19 mouse cellular contexts compared by ENCODE assay signal in genomic region chr8:79491156-79491698, GRCm38 (mm10).
DNase-seq lines count a peak whose midpoint lies in the region; ATAC-seq and TF ChIP-seq lines count a peak whose summit lies in the region.
"Had no signal": no experiment of that assay in that cellular context is flagged by ENCODE, and none has a peak within 500 bp of the region (broad histone marks: within the 10 kb centered on the region; RNA-seq: fewer than 3 reads in every experiment).

No protein-coding gene starts in this region.

- H3K9ac ChIP-seq in kidney, postnatal 0 days (ENCODE audit: low read depth, low read length): no peak overlapping the region
- H3K9ac ChIP-seq in intestine, embryonic 15.5 days: no peak overlapping the region
- H3K9ac ChIP-seq: embryonic facial prominence, embryonic 12.5 days; forebrain, embryonic 12.5 days; hindbrain, embryonic 15.5 days; kidney, embryonic 15.5 days; midbrain, embryonic 12.5 days had no signal

- H3K4me3 ChIP-seq in kidney, postnatal 0 days (replicated peaks; ENCODE audit: low read depth, low read length): no peak overlapping the region
- H3K4me3 ChIP-seq in intestine, embryonic 15.5 days (replicated peaks): no peak overlapping the region
- H3K4me3 ChIP-seq: embryonic facial prominence, embryonic 12.5 days; forebrain, embryonic 12.5 days; gastrocnemius, adult 2 months; hindbrain, embryonic 15.5 days; kidney, embryonic 15.5 days; midbrain, embryonic 12.5 days had no signal

- no peak for TF ChIP-seq CTCF in kidney, postnatal 0 days (IDR thresholded peaks at IDR 0.05; ENCODE audit: low read depth)

- H3K27me3 ChIP-seq in kidney, postnatal 0 days (ENCODE audit: insufficient read depth, low read length): no peaks in the 10 kb centered on the region
- H3K27me3 ChIP-seq in intestine, embryonic 15.5 days (replicated peaks): no peaks in the 10 kb centered on the region
- H3K27me3 ChIP-seq: forebrain, embryonic 12.5 days; hindbrain, embryonic 15.5 days; kidney, embryonic 15.5 days; midbrain, embryonic 12.5 days had no signal

- no peak overlapping the region for H3K4me2 ChIP-seq in kidney, postnatal 0 days (ENCODE audit: low read length)
- peak overlapping the region; percentile 19; the same call in 1 of the 2 replicates for H3K4me2 ChIP-seq in intestine, embryonic 15.5 days (replicated peaks)
- H3K4me2 ChIP-seq: embryonic facial prominence, embryonic 12.5 days; forebrain, embryonic 12.5 days; hindbrain, embryonic 15.5 days; kidney, embryonic 15.5 days; midbrain, embryonic 12.5 days had no signal

- H3K9me3 ChIP-seq in kidney, postnatal 0 days (replicated peaks; ENCODE audit: low read length): no peaks in the 10 kb centered on the region
- no peaks in the 10 kb centered on the region for H3K9me3 ChIP-seq in intestine, embryonic 15.5 days
- H3K9me3 ChIP-seq: embryonic facial prominence, embryonic 12.5 days; forebrain, embryonic 12.5 days; hindbrain, embryonic 15.5 days; kidney, embryonic 15.5 days; midbrain, embryonic 12.5 days had no signal

- H3K4me1 ChIP-seq in kidney, postnatal 0 days (replicated peaks; ENCODE audit: insufficient read depth, low read length): no peaks in the 10 kb centered on the region
- H3K4me1 ChIP-seq in intestine, embryonic 15.5 days (replicated peaks): peaks cover 9% of the 10 kb centered on the region; the same call in 1 of the 2 replicates
- H3K4me1 ChIP-seq: embryonic facial prominence, embryonic 12.5 days; hindbrain, embryonic 15.5 days had no signal

- DNase-seq in frontal cortex, postnatal 14 days (ENCODE audit: low spot score in 2 of 2): no peak
- peak; percentile 44 for DNase-seq in kidney, postnatal 0 days (ENCODE audit: low spot score)
- no peak for DNase-seq in kidney, postnatal 14 days
- peak; percentile 74 for DNase-seq in A20 (ENCODE audit: low read depth, low spot score)
- DNase-seq in gastrocnemius, postnatal 4 days (ENCODE audit: low spot score in 2 of 2): no peak
- DNase-seq: cerebellum, adult 18-20 months; cerebellum, postnatal 14 days; gastrocnemius, adult 2 months; kidney, adult 11 months; retina, postnatal 1 day; right cerebral cortex, postnatal 25 days; spleen, adult 18-20 months had no signal

- H3K36me3 ChIP-seq in kidney, postnatal 0 days (ENCODE audit: insufficient read depth, low read length): no peaks in the 10 kb centered on the region
- H3K36me3 ChIP-seq in intestine, embryonic 15.5 days: no peaks in the 10 kb centered on the region
- H3K36me3 ChIP-seq: embryonic facial prominence, embryonic 12.5 days; forebrain, embryonic 12.5 days; hindbrain, embryonic 15.5 days; kidney, embryonic 15.5 days; midbrain, embryonic 12.5 days had no signal

- WGBS in kidney, postnatal 0 days: 48% methylated on average over 10 of the region's 10 CpGs
- WGBS in intestine, embryonic 15.5 days: 31% methylated on average over 10 of the region's 10 CpGs

- peak; percentile 59; the same call in 1 of the 2 replicates for ATAC-seq in frontal cortex, adult (ENCODE audit: low TSS enrichment)
- no peak for ATAC-seq in kidney, postnatal 0 days (replicated peaks; ENCODE audit: low FRiP score, low read depth)
- no peak for ATAC-seq in intestine, embryonic 15.5 days

- H3K27ac ChIP-seq in kidney, postnatal 0 days: no peak overlapping the region
- no peak overlapping the region for H3K27ac ChIP-seq in intestine, embryonic 15.5 days
- H3K27ac ChIP-seq: embryonic facial prominence, embryonic 12.5 days; forebrain, embryonic 12.5 days; gastrocnemius, adult 2 months; hindbrain, embryonic 15.5 days; kidney, embryonic 15.5 days; midbrain, embryonic 12.5 days had no signal

Comparison
In these comparisons a context has a peak if more than half of its experiments do, and no peak if none do; other contexts are left out.
1. DNase-seq: peak in kidney, postnatal 0 days (single experiment) and A20 (single experiment); none in frontal cortex, postnatal 14 days (0 of 2), kidney, postnatal 14 days (single experiment) and gastrocnemius, postnatal 4 days (0 of 2).